Mouse (Mus musculus): ENCODE results near the gene Inca1. TPM values are rescaled to one million over a fixed set of nuclear protein-coding genes. Genes with fewer than 3 reads are reported as not detected.

Inca1 gene
- polyA plus RNA-seq, 1 experiment from 2014 or later = 1.2 TPM

DNA sequence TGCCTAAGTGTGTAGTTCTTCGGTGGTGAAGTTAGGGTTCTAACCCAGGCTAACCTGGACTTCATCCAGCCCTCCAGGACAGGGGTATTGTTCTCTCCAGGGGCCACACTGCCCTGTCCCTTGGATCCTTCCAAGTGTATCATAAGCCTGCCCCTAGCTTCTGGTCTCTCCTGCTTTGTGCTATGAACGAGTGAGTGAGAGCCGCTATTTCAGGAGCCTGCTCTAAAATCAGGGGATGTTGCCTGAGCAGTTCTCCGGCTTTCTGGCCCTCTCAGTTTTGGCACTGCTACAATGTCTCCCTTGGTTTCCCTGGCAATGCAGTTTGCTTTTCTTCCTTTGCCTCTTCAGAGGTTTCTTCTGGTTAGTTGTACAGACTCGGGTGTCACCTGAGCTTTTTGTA, 31.2 kb upstream of the Inca1 start:
- Histone ChIP-seq H3K4me2 (ENCODE audit: low read length) (no peak overlapping the region), H3K36me3 (ENCODE audit: control insufficient read depth, insufficient read depth, low read length) (peaks cover 19% of the 10 kb centered on the region), H3K27me3 (ENCODE audit: control insufficient read depth, insufficient read depth, low read depth, low read length) (no peaks in the 10 kb centered on the region), H3K9me3 (replicated peaks; ENCODE audit: control insufficient read depth, low read length, poor library complexity, severe bottlenecking) (no peaks in the 10 kb centered on the region), H3K4me1 (ENCODE audit: control insufficient read depth, insufficient read depth, low read length) (no peaks in the 10 kb centered on the region), H3K27ac (ENCODE audit: low read length) (peak overlapping the region; percentile 26; the same call in 1 of the 2 replicates), H3K4me3 (ENCODE audit: low read depth, low read length) (no peak overlapping the region), H3K9ac (ENCODE audit: low read depth, low read length) (no peak overlapping the region)
- no peak for ATAC-seq
- 56% methylated on average over 5 of the region's 5 CpGs for WGBS

DNA sequence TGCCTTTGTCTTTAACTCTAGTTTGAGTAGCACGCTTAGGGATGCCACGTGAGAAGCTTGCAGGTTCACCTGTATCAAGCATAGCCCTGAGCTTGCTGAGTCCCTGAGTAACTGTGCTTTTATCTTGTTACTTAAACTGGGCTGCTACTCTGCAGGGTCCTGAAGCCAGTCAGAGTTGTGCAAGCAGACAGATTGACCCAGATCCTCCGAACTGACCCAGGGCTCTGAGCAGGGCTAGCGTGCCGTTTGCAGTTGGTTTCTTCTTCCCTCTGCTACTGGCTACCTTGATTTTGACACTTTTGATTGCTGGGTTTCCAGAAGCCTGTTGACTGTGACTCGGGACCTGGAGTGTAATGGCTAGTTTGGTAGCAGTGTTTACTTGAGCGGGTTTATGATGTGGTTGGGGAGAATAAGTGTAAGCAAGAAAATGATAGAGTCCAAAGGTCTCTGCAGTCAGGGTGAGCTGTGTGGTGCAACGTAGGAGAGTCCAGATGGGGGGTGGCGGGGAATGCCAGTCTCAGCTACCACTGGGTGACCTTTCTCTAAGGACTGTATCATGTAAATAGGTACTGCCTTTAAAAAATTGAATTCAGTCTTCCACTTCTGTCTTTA, 30.6 kb upstream of the Inca1 start:
- no peak overlapping the region for H3K4me3 ChIP-seq (ENCODE audit: low read depth, low read length)
- ATAC-seq = no peak
- H3K36me3 ChIP-seq (ENCODE audit: control insufficient read depth, insufficient read depth, low read length) = peaks cover 25% of the 10 kb centered on the region
- H3K9ac ChIP-seq (ENCODE audit: low read depth, low read length) = no peak overlapping the region
- peak overlapping the region; percentile 26; the same call in 1 of the 2 replicates for H3K27ac ChIP-seq (ENCODE audit: low read length)
- no peaks in the 10 kb centered on the region for H3K27me3 ChIP-seq (ENCODE audit: control insufficient read depth, insufficient read depth, low read depth, low read length)
- no peaks in the 10 kb centered on the region for H3K4me1 ChIP-seq (ENCODE audit: control insufficient read depth, insufficient read depth, low read length)
- no peak overlapping the region for H3K4me2 ChIP-seq (ENCODE audit: low read length)
- WGBS = 90% methylated on average over 9 of the region's 9 CpGs
- no peaks in the 10 kb centered on the region for H3K9me3 ChIP-seq (replicated peaks; ENCODE audit: control insufficient read depth, low read length, poor library complexity, severe bottlenecking)

- WGBS = 91% methylated on average over 5 of the region's 5 CpGs
- Histone ChIP-seq H3K4me2 (ENCODE audit: low read length) (no peak overlapping the region), H3K4me1 (ENCODE audit: control insufficient read depth, insufficient read depth, low read length) (no peaks in the 10 kb centered on the region), H3K4me3 (ENCODE audit: low read depth, low read length) (no peak overlapping the region), H3K36me3 (ENCODE audit: control insufficient read depth, insufficient read depth, low read length) (peaks cover 38% of the 10 kb centered on the region), H3K9me3 (replicated peaks; ENCODE audit: control insufficient read depth, low read length, poor library complexity, severe bottlenecking) (no peaks in the 10 kb centered on the region), H3K27me3 (ENCODE audit: control insufficient read depth, insufficient read depth, low read depth, low read length) (no peaks in the 10 kb centered on the region), H3K9ac (ENCODE audit: low read depth, low read length) (no peak overlapping the region), H3K27ac (ENCODE audit: low read length) (no peak overlapping the region)
- no peak for ATAC-seq
Measured at GRCm38 (mm10) chr11:70727385-70727784, 27.4 kb upstream of the Inca1 start.

DNA sequence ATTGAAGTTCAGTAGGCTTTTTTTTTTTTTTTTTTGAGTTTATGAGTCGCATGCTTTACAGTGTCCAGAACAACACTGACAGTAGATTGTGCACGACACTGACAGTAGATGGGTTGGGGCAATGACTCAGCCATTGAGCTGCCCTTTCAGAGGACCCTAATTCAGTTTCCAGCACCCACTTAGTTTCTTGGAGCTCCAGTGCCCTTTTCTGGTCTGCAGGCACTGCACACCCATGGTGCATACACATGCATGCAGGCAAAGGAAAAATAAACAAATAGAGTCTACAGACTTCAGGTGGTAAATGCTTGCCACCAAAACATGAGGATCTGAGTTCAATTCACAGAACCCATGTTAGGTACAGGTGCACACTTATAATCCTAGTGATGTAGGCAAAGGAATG, 26.6 kb upstream of the Inca1 start:
- Histone ChIP-seq H3K4me3 (ENCODE audit: low read depth, low read length) (no peak overlapping the region), H3K27ac (ENCODE audit: low read length) (no peak overlapping the region), H3K9me3 (replicated peaks; ENCODE audit: control insufficient read depth, low read length, poor library complexity, severe bottlenecking) (no peaks in the 10 kb centered on the region), H3K27me3 (ENCODE audit: control insufficient read depth, insufficient read depth, low read depth, low read length) (no peaks in the 10 kb centered on the region), H3K4me1 (ENCODE audit: control insufficient read depth, insufficient read depth, low read length) (no peaks in the 10 kb centered on the region), H3K4me2 (ENCODE audit: low read length) (no peak overlapping the region), H3K9ac (ENCODE audit: low read depth, low read length) (no peak overlapping the region), H3K36me3 (ENCODE audit: control insufficient read depth, insufficient read depth, low read length) (peaks cover 40% of the 10 kb centered on the region)
- ATAC-seq = no peak
- WGBS = 95% methylated on average over 2 of the region's 2 CpGs

GRCm38 (mm10) chr11:70724706-70725105, 24.8 kb upstream of the Inca1 start:
- no peaks in the 10 kb centered on the region for H3K4me1 ChIP-seq (ENCODE audit: control insufficient read depth, insufficient read depth, low read length)
- 96% methylated on average over 9 of the region's 9 CpGs for WGBS
- H3K9me3 ChIP-seq (replicated peaks; ENCODE audit: control insufficient read depth, low read length, poor library complexity, severe bottlenecking) = no peaks in the 10 kb centered on the region
- H3K4me2 ChIP-seq (ENCODE audit: low read length) = no peak overlapping the region
- no peak for ATAC-seq
- no peak overlapping the region for H3K4me3 ChIP-seq (ENCODE audit: low read depth, low read length)
- H3K36me3 ChIP-seq (ENCODE audit: control insufficient read depth, insufficient read depth, low read length) = peaks cover 56% of the 10 kb centered on the region
- no peak overlapping the region for H3K27ac ChIP-seq (ENCODE audit: low read length)
- no peak overlapping the region for H3K9ac ChIP-seq (ENCODE audit: low read depth, low read length)
- H3K27me3 ChIP-seq (ENCODE audit: control insufficient read depth, insufficient read depth, low read depth, low read length) = no peaks in the 10 kb centered on the region

DNA sequence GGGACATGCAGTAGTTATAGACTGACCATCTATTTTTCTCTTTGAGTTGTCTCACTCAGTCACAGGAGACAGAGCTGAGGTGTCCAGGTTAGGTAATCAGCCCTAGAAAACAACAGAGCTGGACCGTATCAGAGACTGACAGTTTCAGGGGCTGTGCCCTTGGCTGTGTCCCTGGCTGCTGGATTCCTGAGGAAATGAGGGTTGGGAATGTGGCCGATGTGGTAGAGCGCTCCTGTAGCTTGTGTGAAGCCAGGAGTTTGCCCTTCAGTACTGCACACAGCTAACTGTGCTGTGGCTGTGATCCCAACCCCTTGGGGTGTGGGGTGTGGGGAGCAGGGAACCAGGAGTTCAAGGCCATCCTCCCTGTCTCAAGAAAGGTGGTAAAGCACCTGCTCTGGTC, 21.1 kb upstream of the Inca1 start:
- Histone ChIP-seq H3K4me1 (ENCODE audit: control insufficient read depth, insufficient read depth, low read length) (no peaks in the 10 kb centered on the region), H3K4me2 (ENCODE audit: low read length) (no peak overlapping the region), H3K36me3 (ENCODE audit: control insufficient read depth, insufficient read depth, low read length) (peaks cover 53% of the 10 kb centered on the region), H3K27me3 (ENCODE audit: control insufficient read depth, insufficient read depth, low read depth, low read length) (no peaks in the 10 kb centered on the region), H3K9ac (ENCODE audit: low read depth, low read length) (no peak overlapping the region), H3K9me3 (replicated peaks; ENCODE audit: control insufficient read depth, low read length, poor library complexity, severe bottlenecking) (no peaks in the 10 kb centered on the region), H3K4me3 (ENCODE audit: low read depth, low read length) (no peak overlapping the region), H3K27ac (ENCODE audit: low read length) (no peak overlapping the region)
- 97% methylated on average over 3 of the region's 3 CpGs for WGBS
- ATAC-seq = no peak

- H3K27me3 ChIP-seq (ENCODE audit: control insufficient read depth, insufficient read depth, low read depth, low read length) = no peaks in the 10 kb centered on the region
- H3K9ac ChIP-seq (ENCODE audit: low read depth, low read length) = no peak overlapping the region
- H3K4me1 ChIP-seq (ENCODE audit: control insufficient read depth, insufficient read depth, low read length) = no peaks in the 10 kb centered on the region
- H3K36me3 ChIP-seq (ENCODE audit: control insufficient read depth, insufficient read depth, low read length) = peaks cover 51% of the 10 kb centered on the region
- no peak overlapping the region for H3K4me2 ChIP-seq (ENCODE audit: low read length)
- H3K9me3 ChIP-seq (replicated peaks; ENCODE audit: control insufficient read depth, low read length, poor library complexity, severe bottlenecking) = no peaks in the 10 kb centered on the region
- no peak overlapping the region for H3K27ac ChIP-seq (ENCODE audit: low read length)
- no peak overlapping the region for H3K4me3 ChIP-seq (ENCODE audit: low read depth, low read length)
- ATAC-seq = no peak
- 95% methylated on average over 3 of the region's 3 CpGs for WGBS
Measured at GRCm38 (mm10) chr11:70720567-70720966, 20.6 kb upstream of the Inca1 start.

- ATAC-seq = no peak
- 79% methylated on average over 5 of the region's 5 CpGs for WGBS
- H3K4me3 ChIP-seq (ENCODE audit: low read depth, low read length) = no peak overlapping the region
Measured at GRCm38 (mm10) chr11:70718481-70718880, 18.5 kb upstream of the Inca1 start.

GRCm38 (mm10) chr11:70715832-70716231, 15.9 kb upstream of the Inca1 start:
- Histone ChIP-seq H3K4me3 (ENCODE audit: low read depth, low read length) (no peak overlapping the region), H3K9ac (ENCODE audit: low read depth, low read length) (no peak overlapping the region), H3K36me3 (ENCODE audit: control insufficient read depth, insufficient read depth, low read length) (peaks cover 45% of the 10 kb centered on the region), H3K4me1 (ENCODE audit: control insufficient read depth, insufficient read depth, low read length) (no peaks in the 10 kb centered on the region), H3K27ac (ENCODE audit: low read length) (no peak overlapping the region), H3K4me2 (ENCODE audit: low read length) (no peak overlapping the region), H3K9me3 (replicated peaks; ENCODE audit: control insufficient read depth, low read length, poor library complexity, severe bottlenecking) (no peaks in the 10 kb centered on the region), H3K27me3 (ENCODE audit: control insufficient read depth, insufficient read depth, low read depth, low read length) (no peaks in the 10 kb centered on the region)
- 78% methylated on average over 6 of the region's 6 CpGs for WGBS
- no peak for ATAC-seq

More at GRCm38 (mm10) chr11:70718481-70718880, 18.5 kb upstream of the Inca1 start:
- Histone ChIP-seq H3K4me2 (ENCODE audit: low read length) (no peak overlapping the region), H3K9me3 (replicated peaks; ENCODE audit: control insufficient read depth, low read length, poor library complexity, severe bottlenecking) (no peaks in the 10 kb centered on the region), H3K9ac (ENCODE audit: low read depth, low read length) (no peak overlapping the region), H3K4me1 (ENCODE audit: control insufficient read depth, insufficient read depth, low read length) (no peaks in the 10 kb centered on the region), H3K27me3 (ENCODE audit: control insufficient read depth, insufficient read depth, low read depth, low read length) (no peaks in the 10 kb centered on the region), H3K36me3 (ENCODE audit: control insufficient read depth, insufficient read depth, low read length) (peaks cover 40% of the 10 kb centered on the region), H3K27ac (ENCODE audit: low read length) (no peak overlapping the region)
